In genomic region chr5:103048011-103048410, GRCm38 (mm10) we compare ENCODE assay signal across 12 mouse cellular contexts.
"Had no signal": no experiment of that assay in that cellular context is flagged by ENCODE, and none has a peak within 500 bp of the region (broad histone marks: within the 10 kb centered on the region; RNA-seq: fewer than 3 reads in every experiment).

No protein-coding gene starts in this region.

- DNase-seq: retina, postnatal 1 day; right cerebral cortex, adult 18-20 months; right cerebral cortex, postnatal 14 days; right cerebral cortex, postnatal 25 days; right cerebral cortex, postnatal 4 days; spleen, adult 18-20 months; thymus, adult 18-20 months; thymus, adult 2 months; thymus, postnatal 14 days; thymus, postnatal 25 days; thymus, postnatal 36 days; thymus, postnatal 4 days had no signal
